Mouse (Mus musculus) adrenal gland (tissue): ENCODE measurements around the gene Olfr170.
"Not testable (repeated sequence)": the region's sequence is repeated elsewhere in the genome, so short reads cannot be mapped to it uniquely, and the experiment has no call there.

ENCODE experiments used
- intact Hi-C: fragments of 180-260 bp; cut with DNase I; formaldehyde crosslinking; loops from one replicate; pipeline ENCODE4 v1.15.1; 2025
- long read RNA-seq, 2 experiments: library from polyadenylated mRNA; unstranded; transcript quantifications; one replicate each; pipeline ENCODE4 v2.0.0; 2020; ENCODE audit warnings: borderline replicate concordance in 1 of 2; ENCODE audit not compliant: insufficient replicate concordance in 1 of 2

The Olfr170 gene
- long read RNA-seq, experiment 1, result 0 reads
- long read RNA-seq, experiment 2, result 0 reads

DNA sequence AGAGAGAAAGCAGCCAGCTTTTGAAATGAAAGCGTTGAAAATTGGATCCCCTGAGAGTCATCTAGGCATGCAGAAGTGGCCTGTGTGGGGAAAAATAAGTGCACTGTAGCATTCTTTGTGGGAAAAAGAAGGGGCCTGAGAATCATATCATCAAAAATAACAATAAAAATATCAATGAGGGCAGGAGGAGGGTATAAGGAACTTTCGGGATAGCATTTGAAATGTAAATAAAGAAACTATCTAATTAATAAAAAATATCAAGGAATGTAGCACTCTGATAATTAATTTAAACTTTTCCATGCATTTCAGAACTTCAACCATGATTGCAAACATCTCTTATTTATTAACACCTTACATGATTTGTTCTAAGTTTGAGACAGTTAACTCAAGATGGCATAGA, at the start of gene Olfr170:
Olfr170 (minus strand) TSS at position 101 of the 400 bp plus-strand sequence.
- intact Hi-C loops, result not testable (repeated sequence)

DNA sequence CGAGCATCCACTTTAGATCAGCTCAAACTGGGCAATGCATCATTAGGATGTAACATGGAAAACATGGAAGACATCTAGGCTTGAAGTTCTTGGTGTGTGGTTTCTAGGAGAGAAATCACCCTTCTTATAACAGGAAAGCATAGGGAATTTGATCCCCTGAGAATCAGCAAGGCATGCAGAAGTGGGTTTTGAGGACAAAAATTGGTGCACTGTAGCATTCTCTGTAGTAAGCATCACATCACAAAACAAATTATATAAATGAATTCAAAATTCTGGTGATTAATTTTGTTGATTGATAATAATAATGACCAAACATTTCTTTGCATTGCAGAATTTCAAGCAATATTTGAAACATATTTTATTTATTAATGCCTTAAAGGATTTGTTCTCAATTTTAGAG, 18.1 kb upstream of the Olfr170 start, which contains the start of gene Olfr171:
Olfr171 (minus strand) TSS at position 101 of the 400 bp plus-strand sequence.
- intact Hi-C loops, result no loop called here

DNA sequence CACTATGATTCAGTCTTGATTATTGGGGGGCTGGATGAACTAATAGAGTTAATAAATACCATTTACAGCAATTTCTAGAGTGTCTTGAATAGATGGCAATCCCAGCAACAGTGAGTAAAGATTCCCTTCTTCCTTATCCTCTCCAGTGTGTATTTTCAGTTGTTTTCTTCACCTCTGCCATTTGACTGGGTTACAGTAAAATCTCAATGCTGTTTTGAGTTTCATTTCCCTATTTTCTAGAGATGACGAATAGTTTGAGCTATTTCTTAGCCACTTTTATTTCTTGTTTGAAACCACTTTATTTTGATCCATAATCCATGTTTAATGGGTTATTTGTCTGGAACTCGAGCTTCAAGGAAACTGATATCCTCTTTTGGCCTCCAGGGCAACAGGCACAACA, 8.5 kb downstream of the Olfr170 start:
- intact Hi-C loops, result no loop called here

DNA sequence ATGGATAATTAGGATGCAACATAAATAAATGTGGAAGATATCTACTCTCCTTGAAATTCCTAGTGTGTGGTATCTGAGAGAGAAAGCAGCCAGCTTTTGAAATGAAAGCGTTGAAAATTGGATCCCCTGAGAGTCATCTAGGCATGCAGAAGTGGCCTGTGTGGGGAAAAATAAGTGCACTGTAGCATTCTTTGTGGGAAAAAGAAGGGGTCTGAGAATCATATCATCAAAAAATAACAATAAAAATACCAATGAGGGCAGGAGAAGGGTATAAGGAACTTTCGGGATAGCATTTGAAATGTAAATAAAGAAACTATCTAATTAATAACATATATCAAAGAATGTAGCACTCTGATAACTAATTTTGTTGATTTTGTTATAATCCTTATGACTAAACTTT, 40.0 kb downstream of the Olfr170 start, which contains the start of gene Olfr169:
Olfr169 (minus strand) TSS at position 101 of the 400 bp plus-strand sequence.
- intact Hi-C loops, result not testable (repeated sequence)
